Mouse (Mus musculus): ENCODE measurements around the gene Tspan4.

GRCm38 (mm10) chr7:141439140-141439679 lies 35.8 kb upstream of the Tspan4 start:
- TF ChIP-seq POLR2A (IDR thresholded peaks at IDR 0.05; ENCODE audit: low read depth, low read length) (no peak), CTCF (IDR thresholded peaks at IDR 0.05; ENCODE audit: extremely low read depth, insufficient read length, insufficient replicate concordance, low read depth, low read length) (no peak)

All from small intestine, adult 2 months (tissue).